Mouse (Mus musculus) urinary bladder, adult 18-20 months (tissue): ENCODE measurements at regions not wholly inside any gene's neighbourhood (a gene's known extent, or its start where the extent isn't known, plus 50 kb on each side); places are given as distances from the start of the nearest gene placed in this dataset.

Experiments used
- DNase-seq, 2 experiments: peaks; one replicate each; pipeline ENCODE4 v3.0.0; 2022; ENCODE audit warnings: low spot score in 2 of 2, mixed read lengths in 2 of 2

- DNase-seq, result no peak
Observed at GRCm38 (mm10) chr14:37296531-37296930, 161.5 kb upstream of the Ghitm start.

GRCm38 (mm10) chr14:37292084-37292860 lies 157.2 kb upstream of the Ghitm start:
- no peak for DNase-seq

- DNase-seq, result no peak
Observed at GRCm38 (mm10) chr14:37284391-37284790, 149.3 kb upstream of the Ghitm start.

GRCm38 (mm10) chr14:37279356-37279755 lies 144.3 kb upstream of the Ghitm start:
- no peak for DNase-seq

GRCm38 (mm10) chr14:37276728-37277695 lies 141.9 kb upstream of the Ghitm start:
- no peak for DNase-seq

GRCm38 (mm10) chr14:37272063-37272462 lies 137.0 kb upstream of the Ghitm start:
- no peak for DNase-seq

GRCm38 (mm10) chr14:37271015-37271933 lies 136.2 kb upstream of the Ghitm start:
- DNase-seq, result no peak

GRCm38 (mm10) chr14:37269920-37270319 lies 134.8 kb upstream of the Ghitm start:
- DNase-seq, result no peak

- peak; percentile 3 to 8 for DNase-seq
Observed at GRCm38 (mm10) chr14:37238632-37239032, 103.6 kb upstream of the Ghitm start.

- DNase-seq, result no peak
Observed at GRCm38 (mm10) chr14:37237191-37237590, 102.1 kb upstream of the Ghitm start.

GRCm38 (mm10) chr14:37208256-37208655 lies 73.2 kb upstream of the Ghitm start:
- DNase-seq, result no peak

GRCm38 (mm10) chr14:37189795-37190194 lies 54.7 kb upstream of the Ghitm start:
- no peak for DNase-seq
